Mouse (Mus musculus): ENCODE measurements around the gene Pou3f4. TPM values are rescaled to one million over a fixed set of nuclear protein-coding genes. Genes with fewer than 3 reads are reported as not detected.

Pou3f4 gene
- polyA plus RNA-seq (2015; fragmentation: Illumina TruSeq; extraction: RNeasy Lipid Tissue Mini Kit (QIAGEN cat#74804); ENCODE audit: insufficient read depth, low replicate concordance), result not detected

GRCm38 (mm10) chrX:110814151-110814571 is at the start of gene Pou3f4:
Pou3f4 (plus strand) TSS chrX:110814280.

Measured in spleen, adult 10 weeks (tissue).